Mouse (Mus musculus): ENCODE results near the gene Swsap1.

The Swsap1 gene

DNA sequence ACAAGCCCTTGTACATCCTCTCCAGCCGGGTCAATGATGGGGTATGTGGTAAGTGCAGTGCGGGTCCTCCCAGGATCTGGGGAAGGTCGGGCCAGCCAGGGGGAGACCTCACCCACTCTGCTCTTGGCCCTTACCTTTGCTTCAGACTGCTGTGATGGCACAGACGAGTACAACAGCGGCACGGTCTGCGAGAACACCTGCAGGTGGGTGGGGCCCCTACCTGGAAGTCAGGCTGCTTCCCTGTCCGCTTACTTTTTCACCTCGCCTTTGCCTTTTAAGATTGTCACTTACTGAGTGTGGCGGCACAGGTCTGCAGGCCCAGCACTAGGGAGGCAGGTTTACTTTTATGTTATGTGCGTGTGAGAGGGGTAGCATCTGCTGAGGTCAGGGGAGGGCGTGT is 49.0 kb downstream of the Swsap1 start:
- DNase-seq (ENCODE audit: low read depth, low spot score) = no peak

All from mesoderm, embryonic 11.5 days (tissue).